Mouse (Mus musculus) fat pad, adult 2 months (tissue): ENCODE results near the gene Cep89.

Source experiments
- DNase-seq: peaks from one replicate; pipeline ENCODE4 v3.0.0-alpha.2; 2011; ENCODE audit warnings: low read depth, low spot score; ENCODE audit errors: extremely low read depth

The Cep89 gene

GRCm38 (mm10) chr7:35382706-35383353, 14.0 kb upstream of the Cep89 start:
- no peak for DNase-seq

DNA sequence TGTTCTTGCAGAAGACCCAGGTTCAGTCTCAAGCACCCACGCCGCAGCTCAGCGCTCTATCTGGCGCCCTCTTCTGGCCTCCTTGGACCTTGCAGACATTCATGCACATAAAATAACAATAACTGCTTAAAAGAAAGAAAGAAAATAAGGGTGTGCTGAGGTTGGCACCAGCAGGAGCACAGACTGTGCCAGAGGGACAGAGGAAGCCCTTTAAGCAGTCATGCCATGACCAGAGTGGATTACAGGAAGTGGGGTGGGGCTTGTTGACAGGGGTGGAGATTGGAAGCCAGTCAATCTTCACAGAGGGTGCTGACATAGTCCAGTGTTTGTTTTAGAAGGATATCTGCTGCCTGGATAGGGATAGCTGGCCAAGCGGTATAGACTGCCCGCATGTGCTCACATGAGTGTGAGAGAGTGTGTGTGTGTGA, 10.3 kb upstream of the Cep89 start:
- no peak for DNase-seq

DNA sequence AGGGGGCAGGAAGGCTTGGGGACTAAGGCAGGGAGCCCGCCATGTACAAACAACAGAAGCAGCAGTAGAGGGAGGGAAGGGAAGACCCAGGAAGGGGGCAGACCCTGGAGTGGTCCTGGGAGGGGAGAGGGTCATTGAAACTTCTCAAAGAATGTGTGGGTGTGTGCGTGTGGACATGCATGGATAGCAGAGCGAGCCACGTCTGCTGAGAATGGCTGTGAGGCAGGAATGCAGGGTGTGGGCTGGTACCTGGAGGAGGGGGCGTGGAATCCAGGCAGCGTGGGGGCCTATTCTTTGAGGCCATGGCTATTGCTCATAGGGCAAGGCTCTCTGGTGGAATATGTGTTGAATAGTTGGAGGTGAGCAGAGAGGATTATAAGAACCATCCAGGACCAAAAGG, 8.1 kb upstream of the Cep89 start:
- no peak for DNase-seq

DNA sequence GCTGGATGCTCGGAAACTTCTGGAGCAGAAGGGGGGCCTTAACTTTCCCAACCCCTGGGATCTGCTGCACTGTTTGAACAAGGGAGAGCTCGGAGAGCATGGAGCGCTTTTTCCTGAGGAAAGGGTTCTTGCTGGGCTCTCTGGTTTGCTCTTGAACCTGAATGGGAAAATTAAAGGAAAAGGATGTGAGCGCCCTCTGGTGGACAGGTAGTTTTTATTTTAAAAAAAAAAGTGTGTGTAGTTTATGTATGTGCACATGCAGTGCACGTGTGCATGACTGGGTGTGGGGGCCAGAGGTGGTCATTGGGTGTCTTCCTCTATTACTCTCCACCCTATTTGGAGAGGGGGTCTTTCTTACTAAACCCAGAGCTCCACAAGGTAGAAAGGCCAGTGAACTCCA, 3.9 kb upstream of the Cep89 start:
- no peak for DNase-seq

GRCm38 (mm10) chr7:35395734-35396456, 940 bp upstream of the Cep89 start:
- DNase-seq = no peak

GRCm38 (mm10) chr7:35401169-35401568, 4.3 kb downstream of the Cep89 start:
- DNase-seq = no peak

DNA sequence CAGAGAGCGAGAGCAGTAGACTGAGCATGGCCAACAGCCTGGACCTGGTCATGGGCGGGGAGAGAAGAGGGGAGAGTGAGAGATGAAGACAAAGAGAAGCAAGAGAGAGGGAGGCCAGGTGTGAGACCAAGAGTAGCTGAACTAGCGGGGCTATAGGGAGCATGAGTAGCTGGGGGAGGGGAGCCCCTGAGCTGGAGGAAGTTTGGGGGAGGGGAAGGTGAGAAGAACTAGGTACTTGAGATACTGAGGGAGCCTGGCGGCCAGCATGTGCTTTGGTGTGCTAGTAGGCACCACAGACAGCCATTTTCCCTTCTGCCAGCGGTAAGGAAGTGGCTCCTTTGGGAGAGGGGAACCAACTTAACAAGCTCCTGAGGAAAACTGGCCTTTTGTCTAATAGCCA, 18.4 kb downstream of the Cep89 start:
- no peak for DNase-seq

DNA sequence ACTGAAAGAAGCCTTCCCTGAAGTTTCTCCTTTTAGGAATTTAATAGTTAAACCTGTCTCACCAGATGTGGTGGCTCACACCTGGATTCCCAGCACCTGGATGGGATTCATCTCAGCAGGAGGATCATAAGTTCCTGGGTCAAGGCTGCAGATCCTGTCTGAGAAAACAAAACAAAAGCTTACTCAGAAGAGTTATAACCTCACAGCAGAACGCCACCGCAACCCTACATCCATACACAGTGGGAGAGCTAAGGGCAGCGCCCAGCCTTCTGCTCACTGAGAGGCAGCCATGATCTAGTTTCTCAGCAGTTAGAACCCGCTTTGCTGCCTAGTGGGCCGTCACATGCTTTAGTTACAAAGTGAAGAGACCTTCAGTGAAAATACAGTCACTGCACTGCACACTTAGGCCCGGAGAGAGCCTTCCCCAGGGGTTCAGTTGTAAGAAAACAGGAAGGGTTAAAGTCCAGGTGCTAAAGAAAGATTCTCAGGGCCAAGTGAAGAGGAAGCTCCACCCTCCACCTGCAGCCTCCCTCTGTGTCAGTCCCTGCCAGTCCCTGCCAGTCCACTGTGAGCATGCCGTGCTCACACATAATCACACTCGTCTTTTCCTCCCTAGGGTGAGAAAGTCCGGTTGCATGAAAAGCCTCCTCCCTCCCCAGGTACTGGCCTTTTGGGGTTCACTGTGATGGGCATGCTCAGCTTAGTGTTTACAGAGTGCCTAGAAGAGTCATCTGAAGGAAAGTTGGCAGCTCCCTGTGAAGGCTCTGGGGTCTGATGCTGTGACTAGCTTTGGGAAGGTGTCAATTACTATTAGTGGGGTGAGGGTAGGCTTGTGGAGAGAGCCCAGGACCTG, 19.2 kb downstream of the Cep89 start:
- DNase-seq = no peak

DNA sequence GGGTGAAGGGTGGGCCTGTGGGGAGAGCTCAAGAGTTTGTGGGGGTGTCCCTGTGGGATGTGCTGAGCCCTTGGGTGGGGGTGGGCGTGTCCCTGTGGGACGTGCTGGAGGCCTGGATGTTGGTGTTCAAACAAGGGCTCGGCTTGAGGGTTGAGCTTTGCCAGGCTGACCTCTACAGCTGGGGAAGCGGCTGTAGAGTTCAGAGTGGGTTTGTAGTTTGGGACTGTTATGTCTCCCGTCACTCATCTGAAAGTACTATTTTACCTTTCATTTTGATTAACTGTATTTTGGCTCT, 19.8 kb downstream of the Cep89 start:
- no peak for DNase-seq

DNA sequence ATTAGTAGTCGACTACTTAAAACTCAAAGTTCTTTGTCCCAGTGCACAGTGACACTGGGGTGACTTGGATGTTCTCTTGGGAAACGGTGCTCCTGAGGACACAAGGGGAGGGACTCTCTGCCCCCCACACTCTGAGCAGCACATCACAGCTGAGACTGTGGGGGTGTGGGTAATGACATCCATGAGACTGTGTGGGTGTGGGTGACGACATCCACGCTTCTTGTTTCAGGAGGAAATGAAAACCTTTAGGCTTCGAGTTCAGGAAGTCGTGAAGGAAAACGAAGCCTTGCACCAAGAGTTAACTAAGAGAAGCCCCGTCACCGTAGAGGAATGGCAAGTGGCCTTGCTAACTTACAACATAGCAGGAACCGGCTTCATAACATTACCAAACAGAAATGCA, 26.2 kb downstream of the Cep89 start:
- DNase-seq = no peak

- no peak for DNase-seq
These were observed 31.3 kb downstream of the Cep89 start for GRCm38 (mm10) chr7:35428146-35428545.

DNA sequence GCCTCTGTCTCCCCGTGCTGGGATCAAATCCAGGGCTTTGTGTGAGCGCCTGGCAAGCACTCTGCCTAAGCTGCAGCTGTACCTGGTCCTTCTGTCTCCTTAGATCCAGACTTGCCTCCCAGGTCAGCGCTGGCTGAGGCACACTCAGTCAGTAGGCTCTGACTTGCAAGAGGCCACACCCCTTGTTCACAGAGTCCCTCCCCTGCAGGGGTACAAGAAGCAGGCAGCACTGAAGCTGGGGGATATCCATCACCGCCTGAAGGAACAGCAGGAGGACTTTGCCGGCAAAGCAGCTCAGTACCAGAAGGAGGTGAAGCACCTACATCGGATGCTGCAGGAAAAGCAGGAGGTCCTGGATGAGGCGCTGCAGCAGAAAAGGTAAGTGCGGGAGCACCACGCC, 38.4 kb downstream of the Cep89 start:
- DNase-seq = no peak

- DNase-seq = no peak
These were observed 50.7 kb downstream of the Cep89 start for GRCm38 (mm10) chr7:35447501-35447900.

DNA sequence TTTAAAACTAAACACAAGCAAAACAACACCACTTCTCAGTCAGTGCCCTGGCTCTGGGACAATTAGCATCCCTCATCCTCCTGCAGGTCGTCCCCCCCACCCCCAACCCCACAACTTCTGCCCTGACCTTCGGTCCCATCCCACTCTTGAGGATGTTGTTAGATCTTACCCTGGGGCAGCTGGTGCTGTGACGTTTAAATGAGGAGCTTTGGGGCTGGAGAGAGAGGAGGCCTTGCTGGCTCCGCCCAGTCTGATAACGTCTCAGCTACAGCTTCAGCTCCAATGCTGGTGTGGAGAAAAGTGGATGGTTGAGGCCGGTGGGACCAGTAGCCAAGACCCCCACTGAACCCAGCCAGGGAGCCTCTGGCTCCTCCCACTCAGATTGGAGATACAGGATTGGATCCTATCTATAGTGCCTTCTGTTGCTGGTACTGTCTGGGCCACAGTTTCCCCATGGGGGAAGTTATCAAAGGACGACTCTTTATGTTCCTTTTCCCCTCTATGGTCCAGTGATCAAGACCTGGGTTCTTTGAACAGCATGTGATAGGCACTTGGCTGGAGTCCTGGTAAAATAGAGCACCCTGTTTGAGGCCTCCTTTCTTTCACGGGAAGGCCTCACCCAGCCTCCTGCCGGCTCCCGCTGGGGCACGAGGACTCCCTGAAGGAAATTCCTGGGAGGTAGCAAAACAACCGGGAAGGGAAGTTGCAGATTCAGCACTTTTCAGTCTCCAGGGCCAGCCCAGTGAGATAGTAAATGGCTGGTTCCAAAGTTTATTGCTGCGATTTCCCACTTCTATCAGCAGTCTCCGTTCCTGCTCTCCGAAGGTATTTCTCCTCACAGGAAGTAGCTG, 51.4 kb downstream of the Cep89 start, which contains the start of gene Slc7a9:
Gene Slc7a9 (plus strand): TSS at position 801 of the 851 bp plus-strand sequence.
- DNase-seq = no peak

DNA sequence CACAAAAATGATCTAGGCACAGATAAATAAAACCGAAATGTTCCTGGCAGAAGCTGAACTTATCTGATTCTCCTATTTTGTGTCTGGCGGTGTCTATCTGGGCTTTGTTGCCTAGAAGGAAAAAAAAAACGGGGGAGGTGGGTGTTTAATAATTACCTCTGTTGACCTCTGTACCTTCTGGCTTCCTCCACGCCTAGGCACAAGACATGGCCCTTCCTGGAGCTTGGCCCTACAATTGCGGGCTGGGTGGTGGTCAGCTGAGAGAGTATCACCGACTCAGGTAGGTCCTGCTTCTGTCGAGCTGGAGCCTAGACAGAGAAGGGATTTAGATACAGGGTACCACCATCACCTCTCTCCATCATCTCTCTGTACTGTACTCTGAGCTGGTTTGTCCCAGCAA, 52.0 kb downstream of the Cep89 start:
- DNase-seq = no peak

DNA sequence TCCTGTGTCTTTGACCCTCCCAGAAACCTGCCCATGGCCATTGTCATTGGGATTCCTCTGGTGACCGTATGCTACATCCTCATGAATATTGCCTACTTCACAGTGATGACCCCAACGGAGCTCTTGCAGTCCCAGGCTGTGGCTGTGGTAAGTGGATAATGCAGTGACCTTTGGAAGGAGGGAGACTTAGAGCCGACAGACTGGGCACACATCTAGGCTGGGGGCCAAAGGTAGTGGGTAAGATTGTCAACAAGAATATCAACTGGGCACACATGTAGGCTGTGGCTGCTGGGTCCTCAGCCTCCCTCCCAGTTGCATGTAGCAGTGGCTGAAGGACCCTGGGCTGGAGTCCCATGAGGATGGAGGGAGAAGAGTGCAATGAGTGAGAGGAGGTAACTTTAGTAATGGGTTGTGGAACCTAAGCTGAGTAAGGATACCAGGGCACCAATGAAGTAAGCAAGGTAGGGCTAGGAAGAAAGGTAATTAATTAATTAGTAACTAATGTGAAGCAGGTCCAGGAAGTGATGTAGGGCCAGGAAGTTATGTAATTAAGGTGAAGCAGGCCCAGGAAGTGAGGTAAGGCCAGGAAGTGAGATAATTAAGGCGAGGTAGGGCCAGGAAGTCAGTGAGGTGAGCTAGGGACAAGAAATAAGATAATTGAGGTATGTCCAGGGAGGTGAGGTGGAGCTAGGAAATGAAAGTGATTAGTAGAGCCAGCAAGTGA, 59.4 kb downstream of the Cep89 start:
- DNase-seq = no peak

- no peak for DNase-seq
These were observed 64.1 kb downstream of the Cep89 start for GRCm38 (mm10) chr7:35460971-35461370.

DNA sequence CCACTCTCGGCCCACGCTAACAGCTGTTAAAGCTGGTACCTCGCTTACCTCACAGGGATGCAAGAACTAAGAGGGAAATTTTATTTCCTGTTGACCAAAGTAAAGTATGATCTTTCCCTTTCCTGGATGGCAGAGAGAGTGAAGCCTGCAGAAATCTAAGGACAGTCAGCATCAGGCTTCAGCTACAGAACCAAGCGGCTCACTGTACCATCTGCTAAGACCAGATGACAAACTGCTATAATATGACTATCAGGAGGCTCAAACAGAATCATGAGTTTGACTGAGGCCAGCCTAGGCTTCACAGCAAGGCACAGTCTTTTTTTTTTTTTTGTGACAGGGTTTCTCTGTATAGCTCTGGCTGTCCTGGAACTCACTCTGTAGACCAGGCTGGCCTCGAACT, 68.2 kb downstream of the Cep89 start:
- no peak for DNase-seq

GRCm38 (mm10) chr7:35467856-35468255, 71.0 kb downstream of the Cep89 start:
- DNase-seq = no peak

DNA sequence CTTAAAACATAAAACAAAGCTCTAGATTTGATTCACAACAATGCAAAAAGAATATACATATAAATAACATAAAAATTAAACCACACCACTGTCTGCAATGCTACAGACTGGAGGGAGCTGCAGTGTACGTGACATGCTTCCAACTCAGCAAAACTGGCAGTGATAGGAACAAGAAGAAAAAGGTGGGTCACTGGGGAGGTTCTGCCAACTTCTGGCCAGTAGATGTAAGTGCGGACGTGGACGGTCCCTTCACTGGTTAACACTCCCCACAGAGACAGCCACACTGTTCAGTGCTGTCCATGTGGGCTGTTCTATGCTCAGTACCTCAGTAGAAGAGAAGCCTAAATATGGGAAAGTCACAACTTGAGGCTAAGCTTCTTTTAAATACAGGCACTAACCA, 74.0 kb downstream of the Cep89 start:
- DNase-seq = no peak
